In the genomic region with DNA sequence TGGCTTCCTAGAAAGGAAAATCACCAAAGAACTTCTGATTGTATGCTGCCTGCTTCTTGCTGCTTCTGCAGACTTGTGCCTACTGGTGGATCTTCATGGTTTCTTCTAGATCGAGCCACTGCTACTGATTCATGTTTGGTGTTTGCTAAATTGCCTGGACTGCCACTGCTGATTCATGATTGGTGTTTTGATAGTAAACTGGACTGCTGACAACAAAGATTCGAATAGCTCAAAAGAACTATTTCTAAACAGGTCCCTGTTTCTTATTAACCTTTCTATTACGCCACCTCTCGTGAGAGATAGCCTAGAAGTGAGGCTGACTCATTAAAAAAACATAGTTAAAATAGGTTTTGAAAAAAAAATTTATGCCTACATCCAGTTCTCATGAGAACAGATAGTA, we compare ENCODE assay signal across 28 mouse cellular contexts. TPM values are rescaled to one million over a fixed set of nuclear protein-coding genes. Genes with fewer than 3 reads are reported as not detected.
DNase-seq lines count a peak whose midpoint lies in the region; ATAC-seq and TF ChIP-seq lines count a peak whose summit lies in the region.
"Had no signal": no experiment of that assay in that cellular context is flagged by ENCODE, and none has a peak within 500 bp of the region (broad histone marks: within the 10 kb centered on the region; RNA-seq: fewer than 3 reads in every experiment).

No protein-coding gene starts in this region.

- H3K4me1 ChIP-seq in kidney, adult 2 months (ENCODE audit: control insufficient read depth, insufficient read depth, low read length): peaks cover 3% of the 10 kb centered on the region; the same call in 1 of the 2 replicates
- H3K4me1 ChIP-seq: embryonic facial prominence, embryonic 12.5 days; embryonic facial prominence, embryonic 15.5 days; forebrain, embryonic 12.5 days; forebrain, embryonic 15.5 days; heart, embryonic 10.5 days; heart, embryonic 13.5 days had no signal

- H3K27me3 ChIP-seq in kidney, adult 2 months (replicated peaks; ENCODE audit: control insufficient read depth, insufficient read depth, low read length): no peaks in the 10 kb centered on the region
- peaks cover 16% of the 10 kb centered on the region for H3K27me3 ChIP-seq in Patski
- H3K27me3 ChIP-seq: embryonic facial prominence, embryonic 12.5 days; embryonic facial prominence, embryonic 15.5 days; forebrain, embryonic 12.5 days; forebrain, embryonic 15.5 days; heart, embryonic 13.5 days had no signal

- ATAC-seq in Patski: peak; percentile 57
- ATAC-seq: CD4-positive, CD25-positive, alpha-beta regulatory T cell, adult 4 months; forebrain, embryonic 15.5 days; hindbrain, postnatal 0 days; inflammation-experienced regulatory T-cells, adult 6 months had no signal

- no peak for TF ChIP-seq POLR2A in kidney, adult 2 months (IDR thresholded peaks at IDR 0.05; ENCODE audit: low read depth, low read length)

- WGBS in kidney, adult 2 months: 41% methylated on average over 4 of the region's 4 CpGs

- no peaks in the 10 kb centered on the region for H3K36me3 ChIP-seq in kidney, adult 2 months (ENCODE audit: control insufficient read depth, insufficient read depth, low read length)
- H3K36me3 ChIP-seq: embryonic facial prominence, embryonic 12.5 days; embryonic facial prominence, embryonic 15.5 days; forebrain, embryonic 12.5 days; forebrain, embryonic 15.5 days; heart, embryonic 10.5 days; heart, embryonic 13.5 days had no signal

- POLR2A ChIA-PET in Patski (lab: Charles Lee): no interaction called here

- CTCF ChIA-PET in Patski (lab: Charles Lee): no interaction called here

- no peak overlapping the region for H3K27ac ChIP-seq in kidney, adult 2 months (ENCODE audit: insufficient read depth, low read depth, low read length)
- H3K27ac ChIP-seq: embryonic facial prominence, embryonic 12.5 days; embryonic facial prominence, embryonic 15.5 days; forebrain, embryonic 12.5 days; forebrain, embryonic 15.5 days; heart, adult 2 months; heart, embryonic 10.5 days; heart, embryonic 13.5 days; hindbrain, embryonic 14.5 days; hindbrain, postnatal 0 days had no signal

- peak; percentile 11 for DNase-seq in kidney, adult 2 months
- DNase-seq in kidney, postnatal 4 days: no peak
- DNase-seq in 3T3-L1 (ENCODE audit: low read depth, low spot score) (peak; percentile 40), Patski (ENCODE audit: low read depth, low spot score) (no peak)
- no peak for DNase-seq in right cerebral cortex, adult 18-20 months
- no peak for DNase-seq in Muller cell, postnatal 12 days (ENCODE audit: inconsistent ontology term)
- DNase-seq: adrenal gland, adult 2 months; adrenal gland, postnatal 14 days; cerebellum, adult 11 months; cerebellum, adult 2 months; cerebellum, adult 9-11 months; cerebellum, postnatal 25 days; gastrocnemius, postnatal 25 days; heart, adult 2 months; heart, postnatal 14 days; heart, postnatal 4 days had no signal

- no peak overlapping the region for H3K4me3 ChIP-seq in kidney, adult 2 months (ENCODE audit: insufficient read depth, low read depth, low read length)
- H3K4me3 ChIP-seq: embryonic facial prominence, embryonic 12.5 days; embryonic facial prominence, embryonic 15.5 days; forebrain, embryonic 12.5 days; forebrain, embryonic 15.5 days; heart, adult 2 months; heart, embryonic 10.5 days; heart, embryonic 13.5 days had no signal

- TF ChIP-seq CTCF in kidney, adult 2 months (conservative IDR thresholded peaks at IDR 0.05; ENCODE audit: insufficient read depth, insufficient read length, low read depth, low read length): no peak
- no peak for TF ChIP-seq CTCF in Patski (IDR thresholded peaks at IDR 0.05)

- in situ Hi-C loops in Patski (cut with MboI; ENCODE audit: low pct_unique_long_range_greater_than_20kb): no loop called here

RNA-seq across cellular contexts. Expression of a gene that starts 10.9 kb away (rescaled TPM):
- polyA plus RNA-seq in kidney, adult 2 months (2012; rRNA removed): 0.04 and 0.13 TPM in 2 replicates
- polyA plus RNA-seq in Patski (2021): not detected
- polyA plus RNA-seq: C2C12; CD4-positive, CD25-positive, alpha-beta regulatory T cell, adult 4 months; heart, embryonic 13.5 days; hindbrain, embryonic 11.5 days; inflammation-experienced regulatory T-cells, adult 6 months had no signal

RNA-seq across cellular contexts. Expression of a gene that starts 46.0 kb away (rescaled TPM):
- polyA plus RNA-seq in kidney, adult 2 months (2012; rRNA removed): 1.4 and 7.7 TPM in 2 replicates
- polyA plus RNA-seq in Patski (2021): 0.56 TPM
- polyA plus RNA-seq: forebrain, embryonic 12.5 days; forebrain, embryonic 15.5 days; heart, embryonic 10.5 days; hindbrain, embryonic 11.5 days; hindbrain, embryonic 14.5 days; hindbrain, postnatal 0 days had no signal

RNA-seq across cellular contexts. Expression of a gene that starts 48.9 kb away (rescaled TPM):
- 3.7 and 4.6 TPM in 2 replicates for polyA plus RNA-seq in kidney, adult 2 months (2012; rRNA removed)
- polyA plus RNA-seq in Patski (2021): 14.0 TPM

Comparison
In these comparisons a context has a peak if more than half of its experiments do, and no peak if none do; other contexts are left out.
1. DNase-seq: peak in kidney, adult 2 months (single experiment) and 3T3-L1 (single experiment); none in kidney, postnatal 4 days (0 of 2), Patski (single experiment), right cerebral cortex, adult 18-20 months (single experiment) and Muller cell, postnatal 12 days (single experiment).